Mouse (Mus musculus) natural killer cell, adult 2 months (primary cell): Measurements from ENCODE around the gene Auh.

Source experiments
- DNase-seq, 2 experiments: peaks; one replicate each; pipeline ENCODE4 v3.0.0; 2022; ENCODE audit warnings: low spot score in 2 of 2

Auh gene

DNA sequence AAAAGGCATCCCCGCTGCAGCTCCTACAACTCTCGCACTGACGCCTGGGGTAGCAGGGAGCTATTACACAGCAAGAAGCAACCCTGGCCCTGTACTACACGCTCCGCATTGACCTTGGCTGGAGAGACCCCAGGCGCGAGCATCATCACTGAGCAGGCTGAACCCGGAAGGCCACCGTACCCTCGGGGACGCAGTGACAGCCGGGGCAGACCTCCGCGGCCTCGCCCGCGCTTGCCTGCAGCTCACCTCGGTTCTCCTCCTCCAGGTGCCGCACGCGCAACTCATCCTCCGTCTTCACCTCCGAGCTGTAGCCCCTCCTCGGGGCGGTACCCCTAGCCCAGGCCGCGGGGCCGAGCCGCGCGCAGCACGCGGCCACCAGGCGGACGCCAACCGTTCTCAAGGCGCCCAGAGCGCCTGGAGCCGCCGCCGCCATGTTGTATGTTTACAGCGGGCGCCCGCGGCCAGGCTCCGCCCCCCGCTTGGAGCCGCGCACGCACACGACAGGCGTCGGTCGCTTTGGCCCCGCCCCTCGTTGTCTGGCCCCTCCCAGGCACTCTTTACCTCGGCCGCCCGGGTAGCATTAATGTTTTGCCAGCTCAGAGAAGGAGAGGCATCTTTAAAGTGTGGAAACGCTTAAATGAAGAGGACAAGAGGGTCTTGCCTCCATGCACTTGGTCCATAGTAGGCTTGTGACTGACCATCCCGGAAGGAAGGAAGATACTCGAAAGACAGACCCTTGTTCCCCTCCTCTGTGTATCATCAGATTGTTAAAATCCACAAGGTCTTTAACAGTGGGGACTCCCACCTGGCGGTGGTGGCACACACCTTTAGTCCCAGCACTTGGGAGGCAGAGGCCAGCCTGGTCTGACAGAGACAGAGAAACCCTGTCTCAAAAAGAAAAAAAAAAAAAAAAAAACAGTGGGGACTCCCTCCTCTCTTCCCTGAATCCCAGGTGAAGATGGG is at the start of gene Auh:
Gene Auh (minus strand): TSS at position 473 of the 963 bp plus-strand sequence.
- peak; percentile 78 to 86 for DNase-seq

DNA sequence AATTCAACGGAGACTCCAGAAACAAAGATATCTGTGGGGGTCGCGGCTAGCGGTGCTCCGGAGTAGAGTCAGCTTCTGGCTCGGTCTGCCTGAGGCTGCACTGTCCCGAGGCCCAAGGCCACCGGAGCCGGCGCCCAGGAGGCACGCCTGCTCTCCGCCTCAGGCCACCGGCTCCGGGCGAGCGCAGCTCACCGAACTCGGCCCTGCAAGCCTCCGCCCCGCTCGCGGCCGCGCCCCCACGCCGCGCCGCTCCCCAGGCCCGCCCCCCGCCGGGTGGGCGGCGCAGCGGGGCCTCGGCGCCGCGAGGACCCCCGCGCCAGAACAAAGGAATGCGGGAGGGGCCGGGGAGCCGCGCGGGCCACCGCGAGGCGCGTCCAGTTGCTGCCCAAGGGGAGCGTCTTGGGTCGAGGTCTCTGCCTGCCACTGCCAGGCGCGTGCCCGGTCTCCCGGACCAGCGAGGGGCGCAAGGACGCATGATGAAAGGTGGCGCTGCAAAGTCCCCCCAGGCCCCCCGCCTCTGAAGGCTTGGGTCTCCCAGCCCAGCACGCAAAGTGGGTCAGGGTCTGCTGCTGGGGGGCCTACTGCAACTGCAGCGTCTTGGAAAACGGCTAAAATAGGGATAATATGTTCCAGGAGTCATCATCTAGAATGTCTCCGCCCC is 49.0 kb upstream of the Auh start:
- DNase-seq = no peak

DNA sequence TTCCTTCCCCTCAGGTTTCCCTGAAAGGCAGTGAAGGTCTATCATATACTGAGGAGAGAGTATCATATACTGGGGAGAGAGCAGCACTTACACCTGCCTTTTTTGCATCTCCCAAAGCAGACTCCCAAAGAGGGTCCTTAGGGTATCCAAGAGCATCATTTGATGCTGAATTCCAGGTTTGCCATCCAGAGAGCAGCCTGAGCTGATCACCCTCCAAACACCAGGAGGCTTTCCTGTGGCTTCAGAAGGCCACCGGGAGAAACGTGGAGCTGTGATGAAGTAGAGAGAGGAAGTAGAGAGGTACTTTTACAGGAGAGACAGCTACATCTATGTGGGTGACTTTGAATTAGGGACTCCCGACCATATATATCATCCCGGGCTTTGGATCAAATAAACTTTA is 48.3 kb upstream of the Auh start:
- no peak for DNase-seq

DNA sequence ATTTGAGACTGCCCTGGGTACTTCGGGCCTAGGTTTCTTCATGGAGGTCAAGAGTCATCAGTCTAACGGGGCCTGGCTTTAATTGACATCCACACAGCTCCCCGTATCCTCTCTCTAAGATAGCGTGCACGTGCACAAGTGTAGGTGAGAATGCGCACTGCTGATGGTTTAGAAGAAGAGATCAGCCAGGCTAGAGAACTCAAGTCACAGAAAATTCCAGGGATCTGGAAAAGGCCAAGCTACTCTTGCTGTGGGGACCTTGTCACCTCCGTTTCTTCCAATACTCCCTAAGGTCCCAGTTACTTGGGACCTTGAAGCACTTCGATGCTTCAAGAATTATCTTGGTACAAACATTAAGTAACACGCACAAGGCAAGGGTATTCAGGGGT is 47.7 kb upstream of the Auh start:
- DNase-seq = no peak

DNA sequence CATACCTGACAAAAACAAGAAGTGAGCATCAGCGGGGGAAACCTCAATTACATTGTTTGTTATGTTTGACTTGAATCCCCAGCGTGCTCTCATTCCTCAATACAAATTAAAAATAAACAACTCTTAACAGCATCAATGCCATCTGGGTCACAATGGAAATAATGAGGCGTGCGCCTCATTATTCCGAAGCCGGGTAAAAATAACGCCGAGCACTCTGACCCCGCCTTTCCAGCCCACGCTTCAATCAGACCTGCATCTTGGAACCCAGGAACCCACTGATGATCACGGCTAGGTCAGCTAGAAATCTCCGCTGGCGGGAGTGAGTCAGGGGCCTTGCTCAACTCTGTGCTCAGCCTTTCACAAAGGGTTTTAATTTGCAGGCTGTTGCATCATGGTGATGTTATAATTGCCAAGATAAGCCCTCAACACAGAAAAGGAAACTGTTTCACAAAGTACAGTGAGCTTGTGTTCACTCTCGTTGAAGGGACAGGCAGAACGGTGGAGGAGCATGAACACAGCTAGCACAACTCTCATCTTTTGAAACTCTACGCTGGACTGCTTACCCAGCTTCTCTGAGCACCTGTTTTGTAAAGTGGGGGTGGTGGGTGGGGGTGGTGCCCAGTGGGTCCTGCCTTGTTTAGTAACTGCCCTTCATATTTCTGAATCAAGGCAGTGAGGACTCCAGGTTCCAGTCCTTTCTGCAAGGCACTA is 47.2 kb upstream of the Auh start:
- DNase-seq = peak in 1 of 2 experiments; percentile 27

DNA sequence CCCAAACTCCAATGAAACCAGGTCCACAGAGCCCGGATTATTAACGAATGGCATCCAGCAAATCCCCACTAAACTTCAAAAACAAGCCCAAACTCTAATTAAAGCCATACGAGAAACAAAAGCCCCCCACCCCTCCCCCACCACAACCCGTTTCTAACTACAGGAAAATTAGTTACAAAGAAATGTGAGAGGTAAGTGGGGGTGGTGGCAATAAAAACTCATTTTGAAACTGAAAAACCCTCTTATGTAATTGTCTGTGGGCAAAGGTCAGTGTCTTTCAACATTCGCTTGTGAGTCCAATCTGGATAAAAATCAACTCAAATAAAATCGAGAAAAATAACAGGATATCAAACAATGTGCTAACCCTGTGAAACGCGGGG is 46.6 kb upstream of the Auh start:
- no peak for DNase-seq

DNA sequence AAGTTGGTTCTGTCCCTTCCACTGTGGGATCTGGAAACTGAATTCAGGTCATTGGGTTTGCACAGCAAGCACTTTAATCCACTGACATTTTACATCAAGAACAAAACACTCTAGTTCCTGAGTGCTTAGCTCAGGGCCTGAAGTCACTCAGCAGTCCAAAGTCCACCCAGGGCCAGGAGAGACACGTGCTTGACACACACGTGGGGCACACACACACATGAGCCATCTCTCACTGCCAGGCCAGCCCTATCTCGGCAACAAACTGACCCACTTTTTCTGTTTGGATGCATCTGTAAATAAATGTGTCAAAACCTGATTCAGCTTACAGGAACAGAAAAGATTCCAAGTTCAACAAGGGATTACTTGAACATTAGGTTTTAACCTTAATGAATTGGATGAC is 45.2 kb upstream of the Auh start:
- no peak for DNase-seq

DNA sequence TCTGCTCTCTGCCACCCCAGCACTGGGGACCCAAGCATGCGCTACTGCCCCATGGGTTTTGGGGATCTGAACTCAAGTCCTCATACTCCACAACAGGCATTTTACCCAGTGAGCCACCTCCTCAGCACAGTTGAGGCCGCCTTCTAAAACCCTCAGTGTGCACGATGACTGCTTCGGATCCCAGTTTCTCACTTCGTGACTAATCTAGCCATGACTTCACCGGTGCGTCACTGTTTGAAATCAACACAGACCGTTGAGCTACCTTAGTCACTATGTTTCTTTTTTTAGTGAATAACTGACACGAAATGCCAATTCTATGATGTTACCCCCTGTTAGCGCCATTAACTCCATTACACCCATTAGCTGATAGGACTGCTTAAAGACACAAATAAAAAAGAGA is 43.9 kb upstream of the Auh start:
- no peak for DNase-seq

DNA sequence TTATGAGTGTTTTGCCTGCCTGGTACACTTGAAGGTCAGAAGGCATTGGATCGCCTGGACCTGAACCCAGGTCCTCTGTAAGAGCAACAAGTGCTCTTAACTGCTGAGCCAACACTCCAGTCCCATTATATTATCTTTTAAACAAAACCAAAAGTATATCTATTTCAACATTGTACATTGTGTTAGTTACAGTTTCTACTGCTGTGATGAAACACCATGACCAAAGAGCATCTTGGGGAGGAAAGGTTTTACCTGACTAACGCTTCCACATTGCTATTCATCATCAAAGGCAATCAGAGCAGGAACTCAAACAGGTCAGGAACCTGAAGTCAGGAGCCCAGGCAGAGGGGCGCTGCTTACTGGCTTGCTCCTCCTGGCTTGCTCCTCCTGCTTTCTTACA is 43.1 kb upstream of the Auh start:
- no peak for DNase-seq

DNA sequence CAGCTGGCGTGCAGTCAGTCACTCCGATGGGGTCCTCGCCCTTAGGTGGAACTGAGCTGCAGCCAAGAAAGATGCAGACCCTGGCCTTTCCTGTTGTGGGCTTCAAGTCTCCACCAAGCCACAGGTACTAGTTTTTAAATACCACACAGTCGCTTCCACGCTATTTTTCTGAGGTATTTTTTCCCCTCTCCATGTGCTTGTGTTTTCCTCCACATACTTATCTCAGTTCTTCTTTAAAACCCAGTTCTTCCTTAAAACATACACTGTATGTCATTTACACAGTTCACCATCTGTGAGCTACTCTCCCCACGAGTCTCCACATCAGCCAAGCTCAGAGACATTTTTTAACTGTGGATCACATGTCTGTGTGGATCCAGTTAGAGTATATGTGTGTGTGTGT is 41.4 kb upstream of the Auh start:
- DNase-seq = no peak

DNA sequence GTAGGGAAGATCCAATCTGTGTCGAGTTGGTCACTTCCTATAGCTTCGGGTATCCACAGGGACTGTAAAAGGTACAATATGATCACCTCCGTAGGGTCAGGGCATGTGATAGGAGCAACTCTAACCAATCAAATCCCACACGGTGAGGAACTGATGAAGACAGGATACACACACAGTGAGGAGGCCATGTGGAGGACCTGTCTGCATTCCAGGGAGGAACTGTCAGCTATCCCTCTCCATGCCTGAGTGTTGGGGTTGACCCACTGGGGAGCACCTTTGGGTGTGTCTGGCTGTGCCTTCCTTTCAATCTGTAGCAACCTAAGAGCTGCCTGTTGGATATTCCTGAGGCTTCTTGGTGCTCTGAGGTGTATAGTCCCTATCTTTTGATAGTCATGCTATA is 33.4 kb upstream of the Auh start:
- no peak for DNase-seq

DNA sequence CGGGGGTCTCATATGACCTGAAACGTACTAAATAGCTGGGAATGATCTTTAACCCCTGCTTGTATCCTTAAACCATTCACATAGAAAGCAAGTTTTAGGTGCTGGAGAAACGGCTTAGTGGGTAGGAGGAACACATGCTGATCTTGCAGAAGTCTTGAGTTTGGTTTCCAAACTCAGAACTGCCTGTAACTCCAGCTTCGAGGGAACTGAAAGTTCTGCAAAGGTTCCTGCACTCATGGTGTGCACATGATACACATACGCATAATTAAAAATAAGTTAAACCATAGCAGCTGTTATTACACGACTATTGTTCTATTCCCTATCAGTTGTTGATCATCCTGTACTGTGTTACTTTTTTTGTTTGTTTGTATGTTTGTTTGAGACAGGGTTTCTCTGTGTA is 32.9 kb upstream of the Auh start:
- DNase-seq = no peak

- no peak for DNase-seq
Observed at GRCm38 (mm10) chr13:52953779-52954553, 24.5 kb upstream of the Auh start.

GRCm38 (mm10) chr13:52949211-52949610 is 19.7 kb upstream of the Auh start:
- no peak for DNase-seq

GRCm38 (mm10) chr13:52947545-52947944 is 18.1 kb upstream of the Auh start:
- DNase-seq = no peak

- DNase-seq = no peak
Observed at GRCm38 (mm10) chr13:52945769-52946168, 16.3 kb upstream of the Auh start.

DNA sequence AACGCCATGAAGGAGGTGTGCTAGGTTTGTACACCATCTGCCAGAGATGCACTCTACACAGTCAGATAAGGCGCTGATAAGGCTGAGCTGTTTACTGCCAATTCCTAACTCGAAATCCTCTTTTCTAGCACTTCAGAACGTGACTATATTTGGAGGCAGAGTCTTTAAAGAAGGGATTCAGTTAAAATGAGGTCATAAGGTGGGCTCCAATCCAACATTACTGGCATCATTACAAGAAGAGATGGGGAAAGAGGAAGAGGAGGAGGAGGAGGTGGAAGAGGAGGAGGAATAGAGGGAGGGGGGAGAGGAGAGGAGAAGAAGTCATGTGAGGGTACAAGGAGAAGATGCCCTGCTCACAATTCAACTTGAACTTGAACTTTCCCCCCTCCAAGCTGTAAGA is 14.6 kb upstream of the Auh start:
- DNase-seq = no peak

GRCm38 (mm10) chr13:52942876-52943388 is 13.5 kb upstream of the Auh start:
- no peak for DNase-seq

GRCm38 (mm10) chr13:52940956-52941355 is 11.5 kb upstream of the Auh start:
- no peak for DNase-seq

DNA sequence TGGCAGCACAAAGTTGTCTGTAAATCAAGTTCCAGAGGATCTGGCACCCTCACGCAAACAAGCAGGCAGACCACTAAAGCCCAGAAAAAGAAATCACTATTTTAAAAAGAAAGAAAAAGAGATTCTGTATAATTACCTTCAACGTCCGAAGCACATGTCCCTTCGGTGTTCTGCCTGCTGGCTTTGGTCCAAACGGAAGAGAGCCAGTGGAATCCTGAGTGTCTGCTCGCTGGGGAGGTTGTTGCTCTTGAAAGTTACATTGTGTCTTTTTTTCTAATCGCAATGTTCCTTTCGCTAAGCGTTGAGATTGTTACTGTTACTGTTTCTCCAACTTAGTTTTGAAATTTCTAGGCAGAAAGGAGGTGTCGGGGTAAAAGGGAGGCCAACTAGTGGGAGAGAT is 1.1 kb upstream of the Auh start:
- no peak for DNase-seq

DNA sequence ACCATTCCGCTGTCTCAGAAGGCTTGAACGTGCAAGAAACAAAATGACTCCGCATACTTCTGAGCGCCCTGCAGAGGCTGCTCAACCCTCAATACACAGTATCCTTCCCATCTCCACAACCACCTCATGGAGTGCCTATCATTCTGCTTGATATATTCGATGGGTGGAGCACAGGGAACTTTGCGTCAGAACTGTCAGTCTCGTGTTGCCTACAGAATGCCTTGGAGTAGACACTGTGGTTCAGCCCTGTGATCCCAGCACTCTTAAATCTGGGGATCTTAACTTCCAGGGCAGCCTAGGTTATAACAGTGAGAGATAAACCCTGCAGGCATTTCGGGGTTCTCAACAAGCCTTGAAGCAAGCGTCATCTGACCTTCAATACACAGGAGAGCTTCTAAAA is 1.1 kb downstream of the Auh start:
- DNase-seq = no peak

- no peak for DNase-seq
Observed at GRCm38 (mm10) chr13:52924457-52924856, 5.0 kb downstream of the Auh start.
